Mouse (Mus musculus) limb, embryonic 14.5 days (tissue): ENCODE results near the gene Slc37a4. TPM values are rescaled to one million over a fixed set of nuclear protein-coding genes. Genes with fewer than 3 reads are reported as not detected.

Experiments
- ATAC-seq: fragments of 200-750 bp; cut with Nextera tagmentation; 2 replicates; pipeline ENCODE4 v1.8.0; 2017; ENCODE audit warnings: low read depth, moderate number of reproducible peaks, moderate TSS enrichment; ENCODE audit not compliant: low FRiP score
- DNase-seq: peaks from one replicate; pipeline ENCODE4 v3.0.0-alpha.2; 2015; ENCODE audit warnings: low spot score
- H3K27ac ChIP-seq: fragments of 300-500 bp; sonication (generic); replicated peaks from 2 replicates; pipeline ENCODE4 v1.5.1; 2014; ENCODE audit warnings: low read depth, mild to moderate bottlenecking, low read length, moderate library complexity, mixed read lengths
- H3K27me3 ChIP-seq: fragments of 300-500 bp; sonication (generic); 2 replicates; pipeline ENCODE4 v1.6.1; 2014; ENCODE audit warnings: low read length, mixed read lengths; ENCODE audit not compliant: control insufficient read depth, insufficient read depth
- H3K36me3 ChIP-seq: fragments of 300-500 bp; sonication (generic); 2 replicates; pipeline ENCODE4 v1.6.1; 2014; ENCODE audit warnings: mild to moderate bottlenecking, low read length, moderate library complexity, mixed read lengths; ENCODE audit not compliant: control insufficient read depth, insufficient read depth
- H3K4me1 ChIP-seq: fragments of 300-500 bp; sonication (generic); 2 replicates; pipeline ENCODE4 v1.6.1; 2014; ENCODE audit warnings: antibody characterized with exemption, low read length, mixed read lengths; ENCODE audit not compliant: control insufficient read depth, insufficient read depth
- H3K4me2 ChIP-seq: fragments of 300-500 bp; sonication (generic); replicated peaks from 2 replicates; pipeline ENCODE4 v1.6.1; 2014; ENCODE audit warnings: low read depth, mild to moderate bottlenecking, low read length, moderate library complexity; ENCODE audit not compliant: severe bottlenecking
- H3K4me3 ChIP-seq: fragments of 300-500 bp; sonication (generic); replicated peaks from 2 replicates; pipeline ENCODE4 v1.5.1; 2014; ENCODE audit warnings: low read length
- H3K9ac ChIP-seq: fragments of 300-500 bp; sonication (generic); 2 replicates; pipeline ENCODE4 v1.6.1; 2014; ENCODE audit warnings: mild to moderate bottlenecking, low read depth, low read length, moderate library complexity; ENCODE audit not compliant: severe bottlenecking
- H3K9me3 ChIP-seq: fragments of 300-500 bp; sonication (generic); 2 replicates; pipeline ENCODE4 v1.6.1; 2016; ENCODE audit warnings: low read length; ENCODE audit not compliant: control insufficient read depth
- POLR2A ChIP-seq: fragments of 200-500 bp; IDR thresholded peaks from 2 replicates; pipeline ENCODE4 v1.8.0; 2012; ENCODE audit warnings: inconsistent platforms, mild to moderate bottlenecking, moderate library complexity, borderline replicate concordance; ENCODE audit not compliant: insufficient read depth, insufficient read length; ENCODE audit errors: extremely low read depth
- WGBS: fragments of 180-500 bp; shearing (Covaris S2); extraction: QIAGEN DNeasy Blood & Tissue Kit; methylation state at CpG from one replicate; pipeline ENCODE4 v1.1.7; 2014; 5-methylcytosine and 5-hydroxymethylcytosine counted together
- polyA plus RNA-seq, 2 experiments: library from polyadenylated mRNA; depleted of rRNA in 1 of 2; stranded (reverse) in 1 of 2; unstranded in 1 of 2; fragments of >200 nt; fragmentation: Nextera tagmentation in 1 of 2; extraction: Ambion mirVana in 1 of 2; gene quantifications; 2 replicates each; pipeline versions ENCODE4 v1.2.1 to v1.2.3; 2012 to 2014

The Slc37a4 gene
- polyA plus RNA-seq, 2 experiments, result 12.5 to 17.5 TPM

GRCm38 (mm10) chr9:44410647-44411336, 14.1 kb downstream of the Slc37a4 start:
- ATAC-seq, result no peak
- Histone ChIP-seq H3K4me3 (no peak overlapping the region), H3K27me3 (no peaks in the 10 kb centered on the region), H3K9me3 (no peaks in the 10 kb centered on the region), H3K27ac (no peak overlapping the region), H3K4me2 (no peak overlapping the region), H3K9ac (no peak overlapping the region), H3K4me1 (peaks cover 7% of the 10 kb centered on the region; the same call in 1 of the 2 replicates), H3K36me3 (peaks cover 63% of the 10 kb centered on the region)
- 92% methylated on average over 2 of the region's 2 CpGs for WGBS
- no peak for TF ChIP-seq POLR2A
- DNase-seq, result no peak

- no peak overlapping the region for H3K9ac ChIP-seq
- ATAC-seq, result no peak
- no peak for TF ChIP-seq POLR2A
- no peak overlapping the region for H3K4me3 ChIP-seq
- H3K4me1 ChIP-seq, result peaks cover 3% of the 10 kb centered on the region; the same call in 1 of the 2 replicates
- no peaks in the 10 kb centered on the region for H3K9me3 ChIP-seq
- no peaks in the 10 kb centered on the region for H3K27me3 ChIP-seq
- H3K36me3 ChIP-seq, result peaks cover 63% of the 10 kb centered on the region
- H3K27ac ChIP-seq, result no peak overlapping the region
- WGBS, result 74% methylated on average over 1 of the region's 1 CpGs
- no peak overlapping the region for H3K4me2 ChIP-seq
- no peak for DNase-seq
These were observed 15.0 kb downstream of the Slc37a4 start for GRCm38 (mm10) chr9:44411601-44412130.

DNA sequence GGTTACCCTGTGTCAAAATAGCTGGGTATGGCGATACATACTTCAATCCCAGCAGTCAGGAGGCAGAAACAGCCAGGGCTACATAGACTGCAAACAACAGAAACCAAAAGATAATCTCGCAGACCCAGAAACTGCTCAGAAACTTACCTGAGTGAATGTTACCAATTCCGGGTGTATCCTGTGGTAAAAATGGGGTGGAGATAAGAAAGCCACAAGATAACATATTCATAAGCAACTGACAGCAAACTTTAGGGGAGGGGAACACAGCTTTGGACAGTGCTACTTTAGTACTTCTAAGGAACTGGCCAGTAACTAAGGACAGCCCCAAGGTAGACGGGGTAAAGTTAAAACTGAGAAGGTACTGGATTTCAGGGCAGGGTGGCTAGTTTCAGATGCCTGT, 15.7 kb downstream of the Slc37a4 start:
- H3K27ac ChIP-seq, result no peak overlapping the region
- no peak overlapping the region for H3K4me2 ChIP-seq
- DNase-seq, result no peak
- no peak overlapping the region for H3K4me3 ChIP-seq
- no peaks in the 10 kb centered on the region for H3K27me3 ChIP-seq
- H3K36me3 ChIP-seq, result peaks cover 63% of the 10 kb centered on the region
- WGBS, result 88% methylated on average over 4 of the region's 4 CpGs
- no peak for ATAC-seq
- no peak for TF ChIP-seq POLR2A
- peaks cover 7% of the 10 kb centered on the region for H3K4me1 ChIP-seq
- no peak overlapping the region for H3K9ac ChIP-seq
- no peaks in the 10 kb centered on the region for H3K9me3 ChIP-seq

- no peak for TF ChIP-seq POLR2A
- no peaks in the 10 kb centered on the region for H3K27me3 ChIP-seq
- H3K9me3 ChIP-seq, result no peaks in the 10 kb centered on the region
- ATAC-seq (no peak), DNase-seq (no peak)
- H3K27ac ChIP-seq, result no peak overlapping the region
- H3K36me3 ChIP-seq, result peaks cover 63% of the 10 kb centered on the region
- no peak overlapping the region for H3K4me2 ChIP-seq
- H3K4me3 ChIP-seq, result no peak overlapping the region
- peaks cover 8% of the 10 kb centered on the region for H3K4me1 ChIP-seq
- H3K9ac ChIP-seq, result no peak overlapping the region
- 62% methylated on average over 2 of the region's 2 CpGs for WGBS
These were observed 16.1 kb downstream of the Slc37a4 start for GRCm38 (mm10) chr9:44412781-44413180.

DNA sequence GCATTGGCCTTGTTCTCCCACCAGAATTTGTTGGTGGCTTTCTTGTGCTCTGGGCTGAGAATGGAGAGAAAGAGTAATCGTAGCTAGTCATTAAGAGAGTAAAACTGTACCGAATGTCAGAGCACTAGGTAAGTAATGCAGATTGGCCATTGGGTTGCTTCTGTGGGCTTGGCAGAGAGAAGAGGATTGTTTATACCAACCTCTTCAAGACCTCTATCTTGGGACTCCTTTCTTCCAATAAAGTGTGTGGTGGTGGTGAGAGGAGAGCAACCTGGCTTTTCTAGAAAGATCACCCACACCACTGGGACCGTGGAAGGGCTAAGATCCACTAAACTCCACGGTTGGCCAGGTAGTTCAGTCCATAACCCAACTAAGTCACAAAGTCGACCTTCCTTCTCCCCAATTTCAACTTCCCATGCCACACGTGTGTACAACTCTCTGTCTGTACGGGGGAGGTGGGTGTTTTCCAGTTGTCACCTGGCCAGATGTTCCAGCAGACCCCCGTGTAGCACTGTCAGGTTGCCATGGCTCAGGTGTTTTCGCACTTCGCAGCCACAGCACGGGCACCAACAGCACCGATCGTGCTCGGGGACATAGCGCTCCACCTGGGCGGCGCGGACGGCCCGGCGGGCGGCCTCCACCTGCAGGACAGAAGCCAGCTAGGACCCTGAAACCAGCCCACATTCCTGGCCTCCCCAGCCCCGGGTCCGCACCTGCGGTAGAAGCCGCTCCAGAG, 20.7 kb downstream of the Slc37a4 start:
- H3K27me3 ChIP-seq, result no peaks in the 10 kb centered on the region
- no peak for TF ChIP-seq POLR2A
- peak overlapping the region; percentile 75 for H3K9ac ChIP-seq
- DNase-seq, result no peak
- no peaks in the 10 kb centered on the region for H3K9me3 ChIP-seq
- peak overlapping the region; percentile 83 for H3K4me2 ChIP-seq
- peak; percentile 45; the same call in 1 of the 2 replicates for ATAC-seq
- H3K27ac ChIP-seq, result peak overlapping the region; percentile 75
- peaks cover 5% of the 10 kb centered on the region for H3K4me1 ChIP-seq
- peak overlapping the region; percentile 83 for H3K4me3 ChIP-seq
- peaks cover 25% of the 10 kb centered on the region for H3K36me3 ChIP-seq
- WGBS, result 10% methylated on average over 26 of the region's 26 CpGs
